Mouse (Mus musculus): ENCODE measurements at regions not wholly inside any gene's neighbourhood (a gene's known extent, or its start where the extent isn't known, plus 50 kb on each side); places are given as distances from the start of the nearest gene placed in this dataset.

GRCm38 (mm10) chr5:73887306-73887958, 180.8 kb downstream of the Usp46 start:
- H3K36me3 ChIP-seq (replicated peaks) = no peaks in the 10 kb centered on the region
- H3K4me1 ChIP-seq (ENCODE audit: insufficient read depth, low read depth, low read length) = no peaks in the 10 kb centered on the region
- DNase-seq (ENCODE audit: low spot score) (no peak), ATAC-seq (ENCODE audit: extremely low read depth, insufficient number of reproducible peaks, low FRiP score, poor library complexity, severe bottlenecking) (no peak)
- no peaks in the 10 kb centered on the region for H3K9me3 ChIP-seq (replicated peaks)
- no peak overlapping the region for H3K4me3 ChIP-seq (ENCODE audit: low read depth, low read length)
- peaks cover 2% of the 10 kb centered on the region; the same call in 1 of the 2 replicates for H3K27me3 ChIP-seq (ENCODE audit: insufficient read depth, low read length)
- no peak for TF ChIP-seq GATA1 (IDR thresholded peaks at IDR 0.05; ENCODE audit: borderline replicate concordance, low read length)
- no peak for TF ChIP-seq GATA2 (IDR thresholded peaks at IDR 0.05; ENCODE audit: borderline replicate concordance, low read depth, low read length)
- TF ChIP-seq CTCF (IDR thresholded peaks at IDR 0.05; ENCODE audit: low read depth, low read length) = no peak
- TF ChIP-seq TAL1 (conservative IDR thresholded peaks at IDR 0.05; ENCODE audit: low read depth, low read length) = no peak
- no peak for TF ChIP-seq POLR2AphosphoS5 (IDR thresholded peaks at IDR 0.05; ENCODE audit: insufficient replicate concordance, low read depth, low read length)

GRCm38 (mm10) chr5:73888391-73888790, 179.8 kb downstream of the Usp46 start:
- no peak for ATAC-seq (ENCODE audit: extremely low read depth, insufficient number of reproducible peaks, low FRiP score, poor library complexity, severe bottlenecking)
- no peak for DNase-seq (ENCODE audit: low spot score)
- TF ChIP-seq TAL1 (conservative IDR thresholded peaks at IDR 0.05; ENCODE audit: low read depth, low read length) = no peak
- TF ChIP-seq GATA2 (IDR thresholded peaks at IDR 0.05; ENCODE audit: borderline replicate concordance, low read depth, low read length) = no peak
- TF ChIP-seq CTCF (IDR thresholded peaks at IDR 0.05; ENCODE audit: low read depth, low read length) = no peak
- TF ChIP-seq POLR2AphosphoS5 (IDR thresholded peaks at IDR 0.05; ENCODE audit: insufficient replicate concordance, low read depth, low read length) = no peak
- no peak for TF ChIP-seq GATA1 (IDR thresholded peaks at IDR 0.05; ENCODE audit: borderline replicate concordance, low read length)

GRCm38 (mm10) chr5:73889342-73889741, 178.9 kb downstream of the Usp46 start:
- Histone ChIP-seq H3K4me1 (ENCODE audit: insufficient read depth, low read depth, low read length) (no peaks in the 10 kb centered on the region), H3K36me3 (replicated peaks) (no peaks in the 10 kb centered on the region), H3K9me3 (replicated peaks) (no peaks in the 10 kb centered on the region), H3K4me3 (ENCODE audit: low read depth, low read length) (no peak overlapping the region), H3K27me3 (ENCODE audit: insufficient read depth, low read length) (peaks cover 2% of the 10 kb centered on the region; the same call in 1 of the 2 replicates)
- TF ChIP-seq GATA1 (IDR thresholded peaks at IDR 0.05; ENCODE audit: borderline replicate concordance, low read length) (no peak), GATA2 (IDR thresholded peaks at IDR 0.05; ENCODE audit: borderline replicate concordance, low read depth, low read length) (no peak), TAL1 (conservative IDR thresholded peaks at IDR 0.05; ENCODE audit: low read depth, low read length) (no peak), POLR2AphosphoS5 (IDR thresholded peaks at IDR 0.05; ENCODE audit: insufficient replicate concordance, low read depth, low read length) (no peak), CTCF (IDR thresholded peaks at IDR 0.05; ENCODE audit: low read depth, low read length) (no peak)
- DNase-seq (ENCODE audit: low spot score) (no peak), ATAC-seq (ENCODE audit: extremely low read depth, insufficient number of reproducible peaks, low FRiP score, poor library complexity, severe bottlenecking) (no peak)

More at GRCm38 (mm10) chr5:73888391-73888790, 179.8 kb downstream of the Usp46 start:
- H3K27me3 ChIP-seq (ENCODE audit: insufficient read depth, low read length) = peaks cover 2% of the 10 kb centered on the region; the same call in 1 of the 2 replicates
- H3K4me3 ChIP-seq (ENCODE audit: low read depth, low read length) = no peak overlapping the region
- no peaks in the 10 kb centered on the region for H3K9me3 ChIP-seq (replicated peaks)
- no peaks in the 10 kb centered on the region for H3K4me1 ChIP-seq (ENCODE audit: insufficient read depth, low read depth, low read length)
- no peaks in the 10 kb centered on the region for H3K36me3 ChIP-seq (replicated peaks)

- Histone ChIP-seq H3K4me3 (ENCODE audit: low read depth, low read length) (no peak overlapping the region), H3K36me3 (replicated peaks) (no peaks in the 10 kb centered on the region), H3K27me3 (ENCODE audit: insufficient read depth, low read length) (no peaks in the 10 kb centered on the region), H3K4me1 (ENCODE audit: insufficient read depth, low read depth, low read length) (no peaks in the 10 kb centered on the region), H3K9me3 (replicated peaks) (no peaks in the 10 kb centered on the region)
- ATAC-seq (ENCODE audit: extremely low read depth, insufficient number of reproducible peaks, low FRiP score, poor library complexity, severe bottlenecking) = no peak
- TF ChIP-seq TAL1 (conservative IDR thresholded peaks at IDR 0.05; ENCODE audit: low read depth, low read length) (no peak), CTCF (IDR thresholded peaks at IDR 0.05; ENCODE audit: low read depth, low read length) (no peak), GATA2 (IDR thresholded peaks at IDR 0.05; ENCODE audit: borderline replicate concordance, low read depth, low read length) (no peak), GATA1 (IDR thresholded peaks at IDR 0.05; ENCODE audit: borderline replicate concordance, low read length) (no peak), POLR2AphosphoS5 (IDR thresholded peaks at IDR 0.05; ENCODE audit: insufficient replicate concordance, low read depth, low read length) (no peak)
- DNase-seq (ENCODE audit: low spot score) = no peak
Observed at GRCm38 (mm10) chr5:73890942-73891341, 177.3 kb downstream of the Usp46 start.

- Histone ChIP-seq H3K27me3 (ENCODE audit: insufficient read depth, low read length) (no peaks in the 10 kb centered on the region), H3K4me3 (ENCODE audit: low read depth, low read length) (no peak overlapping the region), H3K36me3 (replicated peaks) (no peaks in the 10 kb centered on the region), H3K9me3 (replicated peaks) (no peaks in the 10 kb centered on the region), H3K4me1 (ENCODE audit: insufficient read depth, low read depth, low read length) (no peaks in the 10 kb centered on the region)
- no peak for TF ChIP-seq TAL1 (conservative IDR thresholded peaks at IDR 0.05; ENCODE audit: low read depth, low read length)
- TF ChIP-seq POLR2AphosphoS5 (IDR thresholded peaks at IDR 0.05; ENCODE audit: insufficient replicate concordance, low read depth, low read length) = no peak
- no peak for TF ChIP-seq GATA2 (IDR thresholded peaks at IDR 0.05; ENCODE audit: borderline replicate concordance, low read depth, low read length)
- TF ChIP-seq CTCF (IDR thresholded peaks at IDR 0.05; ENCODE audit: low read depth, low read length) = no peak
- no peak for TF ChIP-seq GATA1 (IDR thresholded peaks at IDR 0.05; ENCODE audit: borderline replicate concordance, low read length)
- DNase-seq (ENCODE audit: low spot score) (no peak), ATAC-seq (ENCODE audit: extremely low read depth, insufficient number of reproducible peaks, low FRiP score, poor library complexity, severe bottlenecking) (no peak)
Observed at GRCm38 (mm10) chr5:73891606-73892005, 176.6 kb downstream of the Usp46 start.

GRCm38 (mm10) chr5:73892440-73893225, 175.6 kb downstream of the Usp46 start:
- H3K36me3 ChIP-seq (replicated peaks) = no peaks in the 10 kb centered on the region
- no peaks in the 10 kb centered on the region for H3K27me3 ChIP-seq (ENCODE audit: insufficient read depth, low read length)
- TF ChIP-seq POLR2AphosphoS5 (IDR thresholded peaks at IDR 0.05; ENCODE audit: insufficient replicate concordance, low read depth, low read length) (no peak), GATA2 (IDR thresholded peaks at IDR 0.05; ENCODE audit: borderline replicate concordance, low read depth, low read length) (no peak), GATA1 (IDR thresholded peaks at IDR 0.05; ENCODE audit: borderline replicate concordance, low read length) (no peak), CTCF (IDR thresholded peaks at IDR 0.05; ENCODE audit: low read depth, low read length) (no peak), TAL1 (conservative IDR thresholded peaks at IDR 0.05; ENCODE audit: low read depth, low read length) (no peak)
- no peak for DNase-seq (ENCODE audit: low spot score)
- ATAC-seq (ENCODE audit: extremely low read depth, insufficient number of reproducible peaks, low FRiP score, poor library complexity, severe bottlenecking) = no peak
- no peaks in the 10 kb centered on the region for H3K4me1 ChIP-seq (ENCODE audit: insufficient read depth, low read depth, low read length)
- H3K9me3 ChIP-seq (replicated peaks) = no peaks in the 10 kb centered on the region
- H3K4me3 ChIP-seq (ENCODE audit: low read depth, low read length) = no peak overlapping the region

Data from G1E (cell line).